Mouse (Mus musculus) limb, embryonic 10.5 days (tissue): Measurements from ENCODE around the gene Cyfip1. TPM values are rescaled to one million over a fixed set of nuclear protein-coding genes. Genes with fewer than 3 reads are reported as not detected.

Experiments used
- DNase-seq: peaks from one replicate; pipeline ENCODE4 v3.0.0-alpha.2; 2017; ENCODE audit warnings: low spot score
- H3K27ac ChIP-seq: fragments of 300-500 bp; sonication (generic); 2 replicates; pipeline ENCODE4 v1.5.1; 2016; ENCODE audit warnings: mild to moderate bottlenecking
- H3K27me3 ChIP-seq: fragments of 300-500 bp; sonication (generic); 2 replicates; pipeline ENCODE4 v1.6.1; 2016; ENCODE audit warnings: low read depth, mild to moderate bottlenecking; ENCODE audit not compliant: poor library complexity, severe bottlenecking
- H3K36me3 ChIP-seq: fragments of 300-500 bp; sonication (generic); 2 replicates; pipeline ENCODE4 v1.6.1; 2016; ENCODE audit warnings: mild to moderate bottlenecking, moderate library complexity
- H3K4me1 ChIP-seq: fragments of 300-500 bp; sonication (generic); 2 replicates; pipeline ENCODE4 v1.6.1; 2016
- H3K4me3 ChIP-seq: fragments of 300-500 bp; sonication (generic); 2 replicates; pipeline ENCODE4 v1.5.1; 2016; ENCODE audit warnings: mild to moderate bottlenecking, moderate library complexity
- H3K9me3 ChIP-seq: fragments of 300-500 bp; sonication (generic); replicated peaks from 2 replicates; pipeline ENCODE4 v1.6.1; 2016; ENCODE audit warnings: mild to moderate bottlenecking
- WGBS: fragments of 180-500 bp; shearing (Covaris S2); methylation state at CpG from one replicate; pipeline ENCODE4 v1.1.7; 2016; 5-methylcytosine and 5-hydroxymethylcytosine counted together
- polyA plus RNA-seq: library from polyadenylated mRNA; unstranded; fragments of >200 nt; fragmentation: Nextera tagmentation; extraction: Ambion mirVana; gene quantifications from 2 replicates; pipeline ENCODE4 v1.2.1, GENCODE M21; 2016

Cyfip1 gene
- polyA plus RNA-seq, 1 experiment from 2014 or later: 117 TPM

- no peak for DNase-seq
- WGBS: 92% methylated on average over 6 of the region's 6 CpGs
- Histone ChIP-seq H3K27ac (no peak overlapping the region), H3K27me3 (no peaks in the 10 kb centered on the region), H3K9me3 (no peaks in the 10 kb centered on the region), H3K36me3 (peaks cover 40% of the 10 kb centered on the region), H3K4me3 (no peak overlapping the region), H3K4me1 (no peaks in the 10 kb centered on the region)
Measured at GRCm38 (mm10) chr7:55870340-55871020, 28.9 kb downstream of the Cyfip1 start.

- peaks cover 49% of the 10 kb centered on the region for H3K36me3 ChIP-seq
- H3K27me3 ChIP-seq: no peaks in the 10 kb centered on the region
- WGBS: 87% methylated on average over 5 of the region's 5 CpGs
- no peak overlapping the region for H3K4me3 ChIP-seq
- DNase-seq: no peak
- no peaks in the 10 kb centered on the region for H3K9me3 ChIP-seq
- H3K27ac ChIP-seq: no peak overlapping the region
- no peaks in the 10 kb centered on the region for H3K4me1 ChIP-seq
Measured at GRCm38 (mm10) chr7:55871476-55871875, 29.9 kb downstream of the Cyfip1 start.

- H3K9me3 ChIP-seq: no peaks in the 10 kb centered on the region
- H3K27ac ChIP-seq: no peak overlapping the region
- no peaks in the 10 kb centered on the region for H3K4me1 ChIP-seq
- H3K27me3 ChIP-seq: no peaks in the 10 kb centered on the region
- H3K4me3 ChIP-seq: no peak overlapping the region
- peaks cover 82% of the 10 kb centered on the region for H3K36me3 ChIP-seq
- DNase-seq: no peak
- WGBS: 93% methylated on average over 7 of the region's 7 CpGs
Measured at GRCm38 (mm10) chr7:55874703-55875102, 33.2 kb downstream of the Cyfip1 start.

- no peak overlapping the region for H3K27ac ChIP-seq
- H3K4me3 ChIP-seq: no peak overlapping the region
- no peak for DNase-seq
- no peaks in the 10 kb centered on the region for H3K27me3 ChIP-seq
- peaks cover 98% of the 10 kb centered on the region for H3K36me3 ChIP-seq
- WGBS: 96% methylated on average over 10 of the region's 10 CpGs
- no peaks in the 10 kb centered on the region for H3K4me1 ChIP-seq
- no peaks in the 10 kb centered on the region for H3K9me3 ChIP-seq
Measured at GRCm38 (mm10) chr7:55877721-55878120, 36.2 kb downstream of the Cyfip1 start.

GRCm38 (mm10) chr7:55880882-55881281 lies 39.3 kb downstream of the Cyfip1 start:
- Histone ChIP-seq H3K27me3 (no peaks in the 10 kb centered on the region), H3K27ac (no peak overlapping the region), H3K9me3 (no peaks in the 10 kb centered on the region), H3K4me1 (no peaks in the 10 kb centered on the region), H3K4me3 (no peak overlapping the region), H3K36me3 (peaks cover 85% of the 10 kb centered on the region)
- 93% methylated on average over 9 of the region's 9 CpGs for WGBS
- no peak for DNase-seq

GRCm38 (mm10) chr7:55888603-55889002 lies 47.1 kb downstream of the Cyfip1 start:
- Histone ChIP-seq H3K9me3 (no peaks in the 10 kb centered on the region), H3K4me3 (no peak overlapping the region), H3K27ac (no peak overlapping the region), H3K36me3 (peaks cover 76% of the 10 kb centered on the region), H3K4me1 (no peaks in the 10 kb centered on the region), H3K27me3 (no peaks in the 10 kb centered on the region)
- DNase-seq: no peak
- WGBS: 93% methylated on average over 4 of the region's 4 CpGs

GRCm38 (mm10) chr7:55889996-55890395 lies 48.5 kb downstream of the Cyfip1 start:
- no peak for DNase-seq
- Histone ChIP-seq H3K4me3 (no peak overlapping the region), H3K36me3 (peaks cover 81% of the 10 kb centered on the region), H3K4me1 (no peaks in the 10 kb centered on the region), H3K9me3 (no peaks in the 10 kb centered on the region), H3K27me3 (no peaks in the 10 kb centered on the region), H3K27ac (no peak overlapping the region)
- WGBS: 90% methylated on average over 4 of the region's 4 CpGs

GRCm38 (mm10) chr7:55890731-55891130 lies 49.2 kb downstream of the Cyfip1 start:
- no peak for DNase-seq
- Histone ChIP-seq H3K27ac (no peak overlapping the region), H3K36me3 (peaks cover 86% of the 10 kb centered on the region), H3K27me3 (no peaks in the 10 kb centered on the region), H3K4me1 (no peaks in the 10 kb centered on the region), H3K9me3 (no peaks in the 10 kb centered on the region), H3K4me3 (no peak overlapping the region)

- H3K9me3 ChIP-seq: no peaks in the 10 kb centered on the region
- DNase-seq: no peak
- no peak overlapping the region for H3K4me3 ChIP-seq
- 91% methylated on average over 11 of the region's 11 CpGs for WGBS
- H3K4me1 ChIP-seq: no peaks in the 10 kb centered on the region
- H3K27me3 ChIP-seq: no peaks in the 10 kb centered on the region
- H3K36me3 ChIP-seq: peaks cover 89% of the 10 kb centered on the region
- H3K27ac ChIP-seq: no peak overlapping the region
Measured at GRCm38 (mm10) chr7:55891797-55892196, 50.3 kb downstream of the Cyfip1 start.

GRCm38 (mm10) chr7:55903766-55904165 lies 62.2 kb downstream of the Cyfip1 start:
- H3K27ac ChIP-seq: no peak overlapping the region
- H3K27me3 ChIP-seq: no peaks in the 10 kb centered on the region
- 92% methylated on average over 5 of the region's 5 CpGs for WGBS
- H3K4me3 ChIP-seq: no peak overlapping the region
- no peaks in the 10 kb centered on the region for H3K4me1 ChIP-seq
- no peak for DNase-seq
- H3K36me3 ChIP-seq: peaks cover 95% of the 10 kb centered on the region
- H3K9me3 ChIP-seq: no peaks in the 10 kb centered on the region

GRCm38 (mm10) chr7:55905449-55905848 lies 63.9 kb downstream of the Cyfip1 start:
- WGBS: 77% methylated on average over 2 of the region's 2 CpGs
- H3K9me3 ChIP-seq: no peaks in the 10 kb centered on the region
- no peak overlapping the region for H3K4me3 ChIP-seq
- DNase-seq: no peak
- no peaks in the 10 kb centered on the region for H3K27me3 ChIP-seq
- peaks cover 94% of the 10 kb centered on the region for H3K36me3 ChIP-seq
- no peak overlapping the region for H3K27ac ChIP-seq
- H3K4me1 ChIP-seq: no peaks in the 10 kb centered on the region

- no peak for DNase-seq
- Histone ChIP-seq H3K4me1 (no peaks in the 10 kb centered on the region), H3K9me3 (no peaks in the 10 kb centered on the region), H3K36me3 (peaks cover 91% of the 10 kb centered on the region), H3K27ac (no peak overlapping the region), H3K4me3 (no peak overlapping the region), H3K27me3 (no peaks in the 10 kb centered on the region)
- 96% methylated on average over 1 of the region's 1 CpGs for WGBS
Measured at GRCm38 (mm10) chr7:55909519-55909918, 68.0 kb downstream of the Cyfip1 start.

GRCm38 (mm10) chr7:55910356-55910755 lies 68.8 kb downstream of the Cyfip1 start:
- H3K36me3 ChIP-seq: peaks cover 91% of the 10 kb centered on the region
- no peaks in the 10 kb centered on the region for H3K27me3 ChIP-seq
- H3K4me3 ChIP-seq: no peak overlapping the region
- 90% methylated on average over 2 of the region's 2 CpGs for WGBS
- no peaks in the 10 kb centered on the region for H3K9me3 ChIP-seq
- no peak for DNase-seq
- H3K27ac ChIP-seq: no peak overlapping the region
- no peaks in the 10 kb centered on the region for H3K4me1 ChIP-seq

- Histone ChIP-seq H3K27me3 (no peaks in the 10 kb centered on the region), H3K4me3 (no peak overlapping the region), H3K36me3 (peaks cover 91% of the 10 kb centered on the region), H3K27ac (no peak overlapping the region), H3K4me1 (no peaks in the 10 kb centered on the region), H3K9me3 (no peaks in the 10 kb centered on the region)
- 88% methylated on average over 8 of the region's 8 CpGs for WGBS
- DNase-seq: no peak
Measured at GRCm38 (mm10) chr7:55911371-55911770, 69.8 kb downstream of the Cyfip1 start.
